Mouse (Mus musculus) intestine, embryonic 14.5 days (tissue): ENCODE results near the gene Pcp4l1. TPM values are rescaled to one million over a fixed set of nuclear protein-coding genes. Genes with fewer than 3 reads are reported as not detected.
"Not testable (repeated sequence)": the region's sequence is repeated elsewhere in the genome, so short reads cannot be mapped to it uniquely, and the experiment has no call there.

Experiments used
- ATAC-seq: fragments of 200-750 bp; cut with Nextera tagmentation; replicated peaks from 2 replicates; pipeline ENCODE4 v1.8.0; 2017; ENCODE audit warnings: low read depth, moderate number of reproducible peaks, moderate TSS enrichment, moderate library complexity; ENCODE audit not compliant: low FRiP score, low TSS enrichment
- DNase-seq: peaks from one replicate; pipeline ENCODE4 v3.0.0-alpha.2; 2018; ENCODE audit warnings: low spot score
- H3K27ac ChIP-seq: fragments of 300-500 bp; sonication (generic); 2 replicates; pipeline ENCODE4 v1.5.1; 2014; ENCODE audit warnings: low read depth, mild to moderate bottlenecking, control low read depth
- H3K27me3 ChIP-seq: fragments of 300-500 bp; sonication (generic); replicated peaks from 2 replicates; pipeline ENCODE4 v1.6.1; 2014; ENCODE audit warnings: low read length, control low read depth; ENCODE audit not compliant: control insufficient read depth, insufficient read depth
- H3K36me3 ChIP-seq: fragments of 300-500 bp; sonication (generic); 2 replicates; pipeline ENCODE4 v1.6.1; 2014; ENCODE audit warnings: low read length, control low read depth; ENCODE audit not compliant: control insufficient read depth, insufficient read depth
- H3K4me1 ChIP-seq: fragments of 300-500 bp; sonication (generic); replicated peaks from 2 replicates; pipeline ENCODE4 v1.6.1; 2014; ENCODE audit warnings: low read length, control low read depth, mixed read lengths; ENCODE audit not compliant: control insufficient read depth, insufficient read depth
- H3K4me2 ChIP-seq: fragments of 300-500 bp; sonication (generic); 2 replicates; pipeline ENCODE4 v1.6.1; 2014; ENCODE audit warnings: low read length
- H3K4me3 ChIP-seq: fragments of 300-500 bp; sonication (generic); 2 replicates; pipeline ENCODE4 v1.5.1; 2014; ENCODE audit warnings: low read depth, low read length, control low read depth, mixed read lengths
- H3K9ac ChIP-seq: fragments of 300-500 bp; sonication (generic); 2 replicates; pipeline ENCODE4 v1.6.1; 2014; ENCODE audit warnings: mild to moderate bottlenecking, low read length
- H3K9me3 ChIP-seq: fragments of 300-500 bp; sonication (generic); 2 replicates; pipeline ENCODE4 v1.6.1; 2016; ENCODE audit warnings: low read length, control low read depth; ENCODE audit not compliant: control insufficient read depth
- WGBS: fragments of 180-500 bp; shearing (Covaris S2); extraction: QIAGEN DNeasy Blood & Tissue Kit; methylation state at CpG from one replicate; pipeline ENCODE4 v1.1.7; 2014; 5-methylcytosine and 5-hydroxymethylcytosine counted together
- polyA plus RNA-seq: library from polyadenylated mRNA; unstranded; fragments of >200 nt; fragmentation: Nextera tagmentation; extraction: Ambion mirVana; gene quantifications from 2 replicates; pipeline ENCODE4 v1.2.1, GENCODE M21; 2014

Gene Pcp4l1
- polyA plus RNA-seq, 1 experiment from 2014 or later, result 21.9 TPM

GRCm38 (mm10) chr1:171149974-171150760, 45.9 kb downstream of the Pcp4l1 start, which contains the start of the genes Sdhc and Mpz:
Gene Sdhc (minus strand): TSS chr1:171150603.
Gene Mpz (plus strand): TSS chr1:171150711.
- H3K36me3 ChIP-seq, result peaks cover 8% of the 10 kb centered on the region
- WGBS, result under 1% methylated on average over 34 of the region's 34 CpGs
- H3K27ac ChIP-seq, result peak within 1 kb of the TSS; percentile 69; the same call in 1 of the 2 replicates
- no peaks in the 10 kb centered on the region for H3K9me3 ChIP-seq
- peak within 1 kb of the TSS; percentile 78 for H3K4me2 ChIP-seq
- DNase-seq (peak; percentile 99), ATAC-seq (peak; percentile 97)
- peak within 1 kb of the TSS; percentile 68 for H3K9ac ChIP-seq
- peaks cover 10% of the 10 kb centered on the region for H3K4me1 ChIP-seq
- H3K4me3 ChIP-seq, result peak within 1 kb of the TSS; percentile 86
- H3K27me3 ChIP-seq, result no peaks in the 10 kb centered on the region

GRCm38 (mm10) chr1:171142981-171143380, 53.1 kb downstream of the Pcp4l1 start:
- not testable (repeated sequence) for H3K27ac ChIP-seq, ATAC-seq, DNase-seq, H3K9me3 ChIP-seq, H3K9ac ChIP-seq, H3K4me2 ChIP-seq, H3K27me3 ChIP-seq, H3K4me1 ChIP-seq, H3K4me3 ChIP-seq
- peaks cover 74% of the 10 kb centered on the region for H3K36me3 ChIP-seq
- 92% methylated on average over 9 of the region's 11 CpGs for WGBS

- not testable (repeated sequence) for H3K4me3 ChIP-seq, H3K4me2 ChIP-seq, H3K27ac ChIP-seq, H3K9ac ChIP-seq, H3K4me1 ChIP-seq, ATAC-seq, DNase-seq, H3K27me3 ChIP-seq, H3K9me3 ChIP-seq
- whole genome bisulfite sequencing, result 89% methylated on average over 8 of the region's 8 CpGs
- H3K36me3 ChIP-seq, result peaks cover 92% of the 10 kb centered on the region
Measured at GRCm38 (mm10) chr1:171137486-171138155, 58.4 kb downstream of the Pcp4l1 start.

- Histone ChIP-seq H3K27me3 (no peaks in the 10 kb centered on the region), H3K36me3 (peaks cover 89% of the 10 kb centered on the region), H3K4me2 (no peak overlapping the region), H3K4me3 (no peak overlapping the region), H3K9ac (no peak overlapping the region), H3K9me3 (no peaks in the 10 kb centered on the region), H3K4me1 (no peaks in the 10 kb centered on the region), H3K27ac (no peak overlapping the region)
- ATAC-seq, result no peak
- 95% methylated on average over 2 of the region's 2 CpGs for WGBS
- no peak for DNase-seq
Measured at GRCm38 (mm10) chr1:171135600-171135999, 60.5 kb downstream of the Pcp4l1 start.

- Histone ChIP-seq H3K36me3 (peaks cover 77% of the 10 kb centered on the region), H3K4me1 (no peaks in the 10 kb centered on the region), H3K9ac (no peak overlapping the region), H3K27ac (no peak overlapping the region), H3K9me3 (no peaks in the 10 kb centered on the region), H3K4me2 (no peak overlapping the region), H3K4me3 (no peak overlapping the region), H3K27me3 (no peaks in the 10 kb centered on the region)
- DNase-seq, result no peak
- ATAC-seq, result no peak
- 81% methylated on average over 1 of the region's 1 CpGs for WGBS
Measured at GRCm38 (mm10) chr1:171130971-171131370, 65.1 kb downstream of the Pcp4l1 start.

GRCm38 (mm10) chr1:171129251-171129650, 66.8 kb downstream of the Pcp4l1 start:
- H3K27ac ChIP-seq, result no peak overlapping the region
- H3K36me3 ChIP-seq, result peaks cover 60% of the 10 kb centered on the region
- no peaks in the 10 kb centered on the region for H3K4me1 ChIP-seq
- DNase-seq (no peak), ATAC-seq (no peak)
- no peaks in the 10 kb centered on the region for H3K9me3 ChIP-seq
- H3K4me3 ChIP-seq, result no peak overlapping the region
- H3K27me3 ChIP-seq, result no peaks in the 10 kb centered on the region
- 57% methylated on average over 7 of the region's 7 CpGs for WGBS
- no peak overlapping the region for H3K9ac ChIP-seq
- H3K4me2 ChIP-seq, result no peak overlapping the region

GRCm38 (mm10) chr1:171124398-171124797, 71.7 kb downstream of the Pcp4l1 start:
- Histone ChIP-seq H3K9ac (no peak overlapping the region), H3K27me3 (no peaks in the 10 kb centered on the region), H3K27ac (no peak overlapping the region), H3K4me2 (no peak overlapping the region), H3K4me1 (peaks cover 5% of the 10 kb centered on the region; the same call in 1 of the 2 replicates), H3K4me3 (no peak overlapping the region), H3K36me3 (peaks cover 16% of the 10 kb centered on the region), H3K9me3 (no peaks in the 10 kb centered on the region)
- 82% methylated on average over 5 of the region's 5 CpGs for WGBS
- no peak for DNase-seq
- no peak for ATAC-seq
